Comparison of ENCODE assay signal across 9 mouse cellular contexts in the genomic region with DNA sequence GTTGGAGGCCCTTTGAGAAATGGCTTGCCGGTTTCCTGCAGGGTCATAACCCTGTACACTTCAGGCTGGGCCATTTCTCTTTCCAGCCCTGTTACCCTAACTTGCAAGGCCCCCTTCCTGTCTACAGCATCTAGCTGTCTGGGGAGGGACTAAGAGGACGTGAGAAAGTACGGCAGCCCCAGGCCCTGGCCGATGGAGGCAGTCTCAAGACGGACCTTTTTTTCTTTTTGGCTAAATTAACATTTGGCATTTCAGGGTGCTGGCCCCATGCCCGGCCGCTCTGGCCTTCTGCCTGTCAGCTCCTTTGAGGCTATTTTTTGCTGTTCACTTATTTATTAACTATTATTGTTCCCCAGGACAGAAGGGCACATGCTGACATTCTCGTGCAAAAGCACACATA. TPM values are rescaled to one million over a fixed set of nuclear protein-coding genes. Genes with fewer than 3 reads are reported as not detected.
DNase-seq lines count a peak whose midpoint lies in the region; ATAC-seq and TF ChIP-seq lines count a peak whose summit lies in the region.
"Had no signal": no experiment of that assay in that cellular context is flagged by ENCODE, and none has a peak within 500 bp of the region (broad histone marks: within the 10 kb centered on the region; RNA-seq: fewer than 3 reads in every experiment).

No protein-coding gene starts in this region.

- intact Hi-C loops in left cerebral cortex, adult 2 months (cut with DNase I) = no loop called here

- H3K36me3 ChIP-seq in hindbrain, embryonic 10.5 days = 0 out of 2 replicates have a peak, but pooled peaks cover 2% of the 10 kb centered on the region
- H3K36me3 ChIP-seq in hindbrain, embryonic 16.5 days (ENCODE audit: control insufficient read depth, insufficient read depth, low read length) = peaks cover 2% of the 10 kb centered on the region; the same call in 1 of the 2 replicates
- no peaks in the 10 kb centered on the region for H3K36me3 ChIP-seq in kidney, embryonic 16.5 days (ENCODE audit: insufficient read depth, low read length)
- no peaks in the 10 kb centered on the region for H3K36me3 ChIP-seq in stomach, postnatal 0 days (ENCODE audit: control insufficient read depth, insufficient read depth, low read length)
- no peaks in the 10 kb centered on the region for H3K36me3 ChIP-seq in forebrain, embryonic 15.5 days

- TF ChIP-seq CTCF in stomach, postnatal 0 days (IDR thresholded peaks at IDR 0.05; ENCODE audit: low read depth) = no peak
- no peak for TF ChIP-seq CTCF in left cerebral cortex, adult 2 months (IDR thresholded peaks at IDR 0.05)

- H3K9me3 ChIP-seq in hindbrain, embryonic 10.5 days = no peaks in the 10 kb centered on the region
- H3K9me3 ChIP-seq in hindbrain, embryonic 16.5 days (ENCODE audit: control insufficient read depth, low read length) = no peaks in the 10 kb centered on the region
- H3K9me3 ChIP-seq in kidney, embryonic 16.5 days (ENCODE audit: low read length) = no peaks in the 10 kb centered on the region
- H3K9me3 ChIP-seq in stomach, postnatal 0 days (ENCODE audit: control insufficient read depth, low read length) = no peaks in the 10 kb centered on the region
- no peaks in the 10 kb centered on the region for H3K9me3 ChIP-seq in forebrain, embryonic 15.5 days

- H3K27ac ChIP-seq in hindbrain, embryonic 10.5 days = peak overlapping the region; percentile 45
- no peak overlapping the region for H3K27ac ChIP-seq in hindbrain, embryonic 16.5 days (ENCODE audit: low read depth, low read length)
- no peak overlapping the region for H3K27ac ChIP-seq in kidney, embryonic 16.5 days (ENCODE audit: low read length)
- H3K27ac ChIP-seq in stomach, postnatal 0 days (replicated peaks) = 0 out of 2 replicates have a peak overlapping the region, but pooled peaks have one; percentile 45
- no peak overlapping the region for H3K27ac ChIP-seq in forebrain, embryonic 15.5 days (replicated peaks)
- no peak overlapping the region for H3K27ac ChIP-seq in left cerebral cortex, adult 2 months
- H3K27ac ChIP-seq: liver, embryonic 14.5 days had no signal

- no peak overlapping the region for H3K4me3 ChIP-seq in hindbrain, embryonic 10.5 days
- H3K4me3 ChIP-seq in hindbrain, embryonic 16.5 days (ENCODE audit: low read length) = no peak overlapping the region
- H3K4me3 ChIP-seq in kidney, embryonic 16.5 days (ENCODE audit: low read length) = no peak overlapping the region
- no peak overlapping the region for H3K4me3 ChIP-seq in stomach, postnatal 0 days (ENCODE audit: low read depth, low read length)
- H3K4me3 ChIP-seq in forebrain, embryonic 15.5 days = no peak overlapping the region
- no peak overlapping the region for H3K4me3 ChIP-seq in left cerebral cortex, adult 2 months

- no peak overlapping the region for H3K4me2 ChIP-seq in hindbrain, embryonic 16.5 days (ENCODE audit: low read length)
- no peak overlapping the region for H3K4me2 ChIP-seq in kidney, embryonic 16.5 days (replicated peaks; ENCODE audit: low read depth, low read length)
- H3K4me2 ChIP-seq in stomach, postnatal 0 days (replicated peaks; ENCODE audit: low read depth) = no peak overlapping the region
- no peak overlapping the region for H3K4me2 ChIP-seq in forebrain, embryonic 15.5 days (replicated peaks)

- WGBS in hindbrain, embryonic 10.5 days = 82% methylated on average over 8 of the region's 8 CpGs
- WGBS in hindbrain, embryonic 16.5 days = 44% methylated on average over 8 of the region's 8 CpGs
- 35% methylated on average over 8 of the region's 8 CpGs for WGBS in kidney, embryonic 16.5 days
- WGBS in stomach, postnatal 0 days = 26% methylated on average over 8 of the region's 8 CpGs
- WGBS in forebrain, embryonic 15.5 days = 38% methylated on average over 8 of the region's 8 CpGs

- DNase-seq in hindbrain, embryonic 10.5 days (ENCODE audit: low spot score) = no peak
- peak; percentile 81 to 96 for DNase-seq in adrenal gland, adult (ENCODE audit: inconsistent age in 2 of 2, low spot score in 1 of 2)
- peak; percentile 92 to 93 for DNase-seq in cerebellum, postnatal 25 days
- peak; percentile 38 for DNase-seq in stomach, postnatal 0 days (ENCODE audit: low spot score)
- no peak for DNase-seq in left cerebral cortex, adult 2 months (ENCODE audit: extremely low spot score in 1 of 2, low spot score in 2 of 2)

- H3K9ac ChIP-seq in hindbrain, embryonic 16.5 days (ENCODE audit: low read depth, low read length) = no peak overlapping the region
- no peak overlapping the region for H3K9ac ChIP-seq in kidney, embryonic 16.5 days (replicated peaks; ENCODE audit: low read length)
- H3K9ac ChIP-seq in stomach, postnatal 0 days (ENCODE audit: low read length) = no peak overlapping the region
- H3K9ac ChIP-seq in forebrain, embryonic 15.5 days (replicated peaks) = no peak overlapping the region
- H3K9ac ChIP-seq: liver, embryonic 14.5 days had no signal

- peaks cover 16% of the 10 kb centered on the region for H3K4me1 ChIP-seq in hindbrain, embryonic 10.5 days (replicated peaks)
- peaks cover 10% of the 10 kb centered on the region for H3K4me1 ChIP-seq in hindbrain, embryonic 16.5 days (ENCODE audit: control insufficient read depth, insufficient read depth, low read depth, low read length)
- peaks cover 10% of the 10 kb centered on the region; the same call in 1 of the 2 replicates for H3K4me1 ChIP-seq in kidney, embryonic 16.5 days (ENCODE audit: insufficient read depth, low read length)
- peaks cover 2% of the 10 kb centered on the region; the same call in 1 of the 2 replicates for H3K4me1 ChIP-seq in stomach, postnatal 0 days (replicated peaks; ENCODE audit: control insufficient read depth, insufficient read depth)
- peaks cover 13% of the 10 kb centered on the region for H3K4me1 ChIP-seq in forebrain, embryonic 15.5 days

- TF ChIP-seq EP300 in stomach, postnatal 0 days (optimal IDR thresholded peaks at IDR 0.05) = no peak

- H3K27me3 ChIP-seq in hindbrain, embryonic 10.5 days (ENCODE audit: insufficient read depth, poor library complexity, severe bottlenecking) = 0 out of 2 replicates have a peak, but pooled peaks cover 3% of the 10 kb centered on the region
- H3K27me3 ChIP-seq in hindbrain, embryonic 16.5 days (replicated peaks; ENCODE audit: control insufficient read depth, insufficient read depth, low read length) = no peaks in the 10 kb centered on the region
- H3K27me3 ChIP-seq in kidney, embryonic 16.5 days (ENCODE audit: insufficient read depth, low read length) = no peaks in the 10 kb centered on the region
- H3K27me3 ChIP-seq in stomach, postnatal 0 days (ENCODE audit: control insufficient read depth, insufficient read depth, low read length) = no peaks in the 10 kb centered on the region
- H3K27me3 ChIP-seq in forebrain, embryonic 15.5 days = no peaks in the 10 kb centered on the region

- no peak for ATAC-seq in hindbrain, embryonic 16.5 days
- 0 out of 2 replicates have a peak, but pooled peaks have one; percentile 60 for ATAC-seq in kidney, embryonic 16.5 days (ENCODE audit: low FRiP score, low TSS enrichment)
- 0 out of 2 replicates have a peak, but pooled peaks have one; percentile 18 for ATAC-seq in stomach, postnatal 0 days (ENCODE audit: low FRiP score, low TSS enrichment)
- ATAC-seq in forebrain, embryonic 15.5 days (replicated peaks) = no peak

RNA-seq across cellular contexts. Expression of a gene that starts 24.4 kb away (rescaled TPM):
- 0.80 and 1.9 TPM in 2 replicates for polyA plus RNA-seq in hindbrain, embryonic 10.5 days (2016; fragmentation: Nextera tagmentation; extraction: Ambion mirVana)
- 7.0 and 7.2 TPM in 2 replicates for polyA plus RNA-seq in hindbrain, embryonic 16.5 days (2015; fragmentation: Nextera tagmentation; extraction: Ambion mirVana)
- 0.60 and 0.80 TPM in 2 replicates for polyA plus RNA-seq in kidney, embryonic 16.5 days (2015; fragmentation: Nextera tagmentation; extraction: Ambion mirVana)
- polyA plus RNA-seq in stomach, postnatal 0 days (2015; fragmentation: Nextera tagmentation; extraction: Ambion mirVana) = 2.2 and 2.3 TPM in 2 replicates
- 5.4 and 5.6 TPM in 2 replicates for polyA plus RNA-seq in forebrain, embryonic 15.5 days (2015; fragmentation: Nextera tagmentation; extraction: Ambion mirVana)
- 100 to 1,000 TPM in 1 of 2 experiments, 10 to 100 TPM in 1; 96.8 to 129 TPM for total RNA-seq in left cerebral cortex, adult 2 months (2021)

Comparison
In these comparisons a context has a peak if more than half of its experiments do, and no peak if none do; other contexts are left out.
1. H3K27ac ChIP-seq: peak in hindbrain, embryonic 10.5 days (single experiment) and stomach, postnatal 0 days (single experiment); none in hindbrain, embryonic 16.5 days (single experiment), kidney, embryonic 16.5 days (single experiment), forebrain, embryonic 15.5 days (single experiment) and left cerebral cortex, adult 2 months (single experiment).
2. DNase-seq: peak in adrenal gland, adult (2 of 2), cerebellum, postnatal 25 days (2 of 2) and stomach, postnatal 0 days (single experiment); none in hindbrain, embryonic 10.5 days (single experiment) and left cerebral cortex, adult 2 months (0 of 2).
3. ATAC-seq: peak in kidney, embryonic 16.5 days (single experiment) and stomach, postnatal 0 days (single experiment); none in hindbrain, embryonic 16.5 days (single experiment) and forebrain, embryonic 15.5 days (single experiment).